Mouse (Mus musculus) left cerebral cortex, adult 2 months (tissue): ENCODE results near the gene Tnfaip6. TPM values are rescaled to one million over a fixed set of nuclear protein-coding genes. Genes with fewer than 3 reads are reported as not detected.

Experiments used
- DNase-seq, 2 experiments: peaks; one replicate each; pipeline ENCODE4 v3.0.0; 2021 to 2022; ENCODE audit warnings: low spot score in 2 of 2, mixed read lengths in 1 of 2; ENCODE audit errors: extremely low spot score in 1 of 2
- H3K27ac ChIP-seq: fragments of 200-600 bp; 2 replicates; pipeline ENCODE4 v1.8.1; 2022
- H3K4me3 ChIP-seq: fragments of 200-600 bp; 2 replicates; pipeline ENCODE4 v1.8.1; 2022
- CTCF ChIP-seq: fragments of 200-600 bp; IDR thresholded peaks from 2 replicates; pipeline ENCODE4 v1.8.1; 2022; ENCODE audit warnings: antibody characterized with exemption, mild to moderate bottlenecking, moderate library complexity
- intact Hi-C: fragments of 180-260 bp; cut with DNase I; formaldehyde crosslinking; loops from one replicate; pipeline ENCODE4 v1.15.1; 2025
- total RNA-seq, 2 experiments: library from RNA; stranded (reverse); gene quantifications; 2 replicates each; pipeline ENCODE4 v1.2.3; 2021

Tnfaip6 gene
- total RNA-seq, 2 experiments from 2014 or later, result 7.3 to 11.7 TPM

DNA sequence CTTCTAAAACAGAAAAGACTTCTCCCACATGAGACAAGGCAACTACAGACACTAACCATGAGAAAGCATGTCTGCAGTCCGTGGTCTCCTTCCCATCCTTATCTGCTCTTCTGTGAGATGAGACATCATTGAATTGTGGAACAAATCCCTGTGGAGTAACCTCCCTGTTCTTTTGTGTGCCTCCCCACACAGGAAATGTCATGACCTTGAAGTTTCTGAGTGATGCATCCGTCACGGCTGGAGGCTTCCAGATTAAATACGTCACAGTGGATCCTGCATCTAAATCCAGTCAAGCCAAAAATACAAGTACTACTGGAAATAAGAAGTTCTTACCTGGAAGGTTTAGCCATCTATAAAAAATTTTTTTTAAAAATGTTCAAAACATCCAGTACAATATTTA is 17.8 kb downstream of the Tnfaip6 start:
- intact Hi-C loops, result no loop called here
- no peak for DNase-seq
- no peak overlapping the region for H3K27ac ChIP-seq
- no peak overlapping the region for H3K4me3 ChIP-seq
- TF ChIP-seq CTCF, result no peak

DNA sequence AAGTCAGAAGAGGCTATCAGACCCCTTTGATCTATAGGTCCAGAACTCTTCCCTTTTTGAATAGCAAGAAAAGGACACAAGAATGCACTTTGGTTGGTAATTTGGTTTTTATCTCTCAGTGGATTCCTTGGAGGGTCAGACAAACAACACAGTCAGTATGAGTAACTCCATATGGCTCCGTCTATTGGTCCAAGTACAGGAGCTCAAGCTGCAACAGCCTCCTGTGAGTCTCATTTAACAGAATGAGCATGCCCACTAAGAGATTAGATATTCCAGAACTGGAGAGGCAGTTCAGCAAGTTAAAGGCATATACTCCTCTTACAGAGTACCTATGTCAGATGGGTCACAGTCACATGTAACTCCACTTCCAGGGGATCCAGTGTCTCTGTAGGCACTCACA is 19.3 kb downstream of the Tnfaip6 start:
- H3K27ac ChIP-seq, result no peak overlapping the region
- no peak for TF ChIP-seq CTCF
- H3K4me3 ChIP-seq, result no peak overlapping the region
- intact Hi-C loops, result no loop called here
- no peak for DNase-seq

DNA sequence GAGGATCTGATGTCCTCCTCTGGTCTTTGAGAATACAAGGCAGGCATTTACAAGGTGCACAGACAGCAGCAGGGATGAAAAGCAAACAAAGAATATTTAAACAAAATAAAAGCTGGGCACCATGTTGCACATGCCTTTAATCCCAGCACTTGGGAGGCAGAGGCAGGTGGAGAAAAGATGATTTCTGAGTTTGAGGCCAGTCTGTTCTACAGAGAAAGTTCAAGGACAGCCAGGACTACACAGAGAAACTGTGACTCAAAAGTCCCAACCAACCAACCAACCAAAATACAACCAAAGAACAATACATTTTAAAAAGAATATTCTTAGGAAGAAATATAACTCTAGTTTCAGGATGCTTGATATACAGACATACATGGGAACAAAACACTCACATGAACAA is 19.9 kb downstream of the Tnfaip6 start:
- Histone ChIP-seq H3K27ac (no peak overlapping the region), H3K4me3 (no peak overlapping the region)
- intact Hi-C loops, result no loop called here
- no peak for TF ChIP-seq CTCF
- DNase-seq, result no peak

GRCm38 (mm10) chr2:52068641-52069040 is 30.8 kb downstream of the Tnfaip6 start:
- TF ChIP-seq CTCF, result no peak
- Histone ChIP-seq H3K27ac (no peak overlapping the region), H3K4me3 (no peak overlapping the region)
- intact Hi-C loops, result no loop called here
- DNase-seq, result no peak

- no peak overlapping the region for H3K27ac ChIP-seq
- DNase-seq, result no peak
- H3K4me3 ChIP-seq, result no peak overlapping the region
- intact Hi-C loops, result no loop called here
- no peak for TF ChIP-seq CTCF
Observed at GRCm38 (mm10) chr2:52070816-52071215, 33.0 kb downstream of the Tnfaip6 start.

- Histone ChIP-seq H3K27ac (no peak overlapping the region), H3K4me3 (no peak overlapping the region)
- TF ChIP-seq CTCF, result no peak
- DNase-seq, result no peak
- intact Hi-C loops, result no loop called here
Observed at GRCm38 (mm10) chr2:52071241-52071991, 33.6 kb downstream of the Tnfaip6 start.

- Histone ChIP-seq H3K4me3 (peak overlapping the region; percentile 97), H3K27ac (no peak overlapping the region)
- TF ChIP-seq CTCF, result no peak
- intact Hi-C loops, result loop anchor here (1.0 to 2.0 kb wide), 4 partner anchors 33 to 1775 kb away; partner anchors contain the start of genes Mmadhc, Nmi and Tnfaip6
- no peak for DNase-seq
Observed at GRCm38 (mm10) chr2:52072065-52072490, 34.3 kb downstream of the Tnfaip6 start.

GRCm38 (mm10) chr2:52072491-52073140 is 34.8 kb downstream of the Tnfaip6 start, which contains the start of gene Rif1:
Gene Rif1 (plus strand): TSS chr2:52072832.
- TF ChIP-seq CTCF, result peak; percentile 9
- intact Hi-C loops, result loop anchor here (1.0 to 2.0 kb wide), 4 partner anchors 34 to 1776 kb away; partner anchors contain the start of genes Mmadhc, Nmi and Tnfaip6
- peak; percentile 82 to 86 for DNase-seq
- H3K27ac ChIP-seq, result peak within 1 kb of the TSS; percentile 36; the same call in 1 of the 2 replicates
- H3K4me3 ChIP-seq, result peak within 1 kb of the TSS; percentile 97

GRCm38 (mm10) chr2:52073141-52073904 is 35.5 kb downstream of the Tnfaip6 start:
- intact Hi-C loops, result loop anchor here (2.0 kb wide), 3 partner anchors 35 to 1777 kb away; partner anchors contain the start of genes Mmadhc, Nmi and Tnfaip6
- TF ChIP-seq CTCF, result no peak
- Histone ChIP-seq H3K4me3 (peak overlapping the region; percentile 97), H3K27ac (peak overlapping the region; percentile 36; the same call in 1 of the 2 replicates)
- no peak for DNase-seq

GRCm38 (mm10) chr2:52078666-52079065 is 40.9 kb downstream of the Tnfaip6 start:
- TF ChIP-seq CTCF, result no peak
- intact Hi-C loops, result no loop called here
- no peak overlapping the region for H3K4me3 ChIP-seq
- no peak overlapping the region for H3K27ac ChIP-seq
- no peak for DNase-seq

- DNase-seq, result no peak
- intact Hi-C loops, result no loop called here
- TF ChIP-seq CTCF, result no peak
- Histone ChIP-seq H3K4me3 (no peak overlapping the region), H3K27ac (no peak overlapping the region)
Observed at GRCm38 (mm10) chr2:52084013-52084412, 46.2 kb downstream of the Tnfaip6 start.

GRCm38 (mm10) chr2:52084571-52084970 is 46.8 kb downstream of the Tnfaip6 start:
- intact Hi-C loops, result no loop called here
- no peak for DNase-seq
- Histone ChIP-seq H3K27ac (no peak overlapping the region), H3K4me3 (no peak overlapping the region)
- TF ChIP-seq CTCF, result no peak

Other genes starting within 250 kb of the Tnfaip6 start
- gene Rbm43, start 102.8 kb upstream of the Tnfaip6 start, total RNA-seq, result 10 to 100 TPM; 15.4 to 15.6 TPM
- 1 to 10 TPM; 2.5 to 3.3 TPM for gene Nmi, start 64.5 kb upstream of the Tnfaip6 start, total RNA-seq
- 10 to 100 TPM; 25.7 to 28.5 TPM for gene Rif1, start 34.8 kb downstream of the Tnfaip6 start, total RNA-seq